Mouse (Mus musculus): Measurements from ENCODE around the gene Gm20736. TPM values are rescaled to one million over a fixed set of nuclear protein-coding genes. Genes with fewer than 3 reads are reported as not detected.
"Not testable (repeated sequence)": the region's sequence is repeated elsewhere in the genome, so short reads cannot be mapped to it uniquely, and the experiment has no call there.

Gene Gm20736
- total RNA-seq (2014; fragmentation: Nextera tagmentation) (not detected in 2 replicates), total RNA-seq (2017) (not detected in 2 replicates)

GRCm38 (mm10) chrY:65377390-65377789 is at the start of gene Gm20736:
Gene Gm20736, plus strand, starts transcription at chrY:65377690.
- ATAC-seq (replicated peaks; ENCODE audit: low FRiP score, low TSS enrichment, poor library complexity, severe bottlenecking), result not testable (repeated sequence)

Other genes with a start within 250 kb of the Gm20736 start
- not detected in 2 replicates for gene Gm20924, start 170.2 kb upstream of the Gm20736 start, total RNA-seq (2014; fragmentation: Nextera tagmentation)
- gene Gm20924, start 170.2 kb upstream of the Gm20736 start, total RNA-seq (2017), result not detected in 2 replicates